Comparison of ENCODE assay signal across 9 mouse cellular contexts in genomic region chr11:116648213-116648921, GRCm38 (mm10). TPM values are rescaled to one million over a fixed set of nuclear protein-coding genes. Genes with fewer than 3 reads are reported as not detected.
A peak's percentile ranks its signal among the peaks of the same experiment; 100 is the strongest.
DNase-seq lines count a peak whose midpoint lies in the region; ATAC-seq and TF ChIP-seq lines count a peak whose summit lies in the region.
"Had no signal": no experiment of that assay in that cellular context is flagged by ENCODE, and none has a peak within 500 bp of the region (broad histone marks: within the 10 kb centered on the region; RNA-seq: fewer than 3 reads in every experiment).

No protein-coding gene starts in this region.

- ATAC-seq in intestine, postnatal 0 days = no peak
- ATAC-seq in activated CD4-positive, CD25-positive, alpha-beta regulatory T cell, adult 4 months = no peak

- intact Hi-C loops in gastrocnemius, postnatal 14 days (cut with DNase I; ENCODE audit: low total_unique reads) = no loop called here

- no peak overlapping the region for H3K4me2 ChIP-seq in intestine, postnatal 0 days (replicated peaks; ENCODE audit: low read depth)

- H3K9ac ChIP-seq in intestine, postnatal 0 days (ENCODE audit: low read depth, low read length) = no peak overlapping the region

- no peaks in the 10 kb centered on the region for H3K9me3 ChIP-seq in intestine, postnatal 0 days (ENCODE audit: control insufficient read depth)

- TF ChIP-seq CTCF in intestine, postnatal 0 days (IDR thresholded peaks at IDR 0.05; ENCODE audit: low read depth) = no peak

- DNase-seq in adrenal gland, postnatal 14 days = peak; percentile 37
- no peak for DNase-seq in adrenal gland, adult 18-20 months (ENCODE audit: low spot score in 2 of 2)
- peak; percentile 68 for DNase-seq in gastrocnemius, postnatal 14 days
- peak; percentile 83 for DNase-seq in lung, postnatal 10 days
- no peak for DNase-seq in cerebellum, adult 9-10 months
- DNase-seq in left cerebral cortex, adult 9 months (ENCODE audit: low spot score in 2 of 2) = no peak
- DNase-seq: midbrain, embryonic 14.5 days had no signal

- WGBS in intestine, postnatal 0 days = 50% methylated on average over 18 of the region's 18 CpGs

- no peaks in the 10 kb centered on the region for H3K36me3 ChIP-seq in intestine, postnatal 0 days (ENCODE audit: control insufficient read depth, insufficient read depth)

- peaks cover 14% of the 10 kb centered on the region; the same call in 1 of the 2 replicates for H3K27me3 ChIP-seq in intestine, postnatal 0 days (replicated peaks; ENCODE audit: control insufficient read depth, insufficient read depth, low read length)

- peak overlapping the region; percentile 15 for H3K27ac ChIP-seq in intestine, postnatal 0 days (ENCODE audit: low read depth, low read length)

- 0 out of 2 replicates have a peak, but pooled peaks cover 2% of the 10 kb centered on the region for H3K4me1 ChIP-seq in intestine, postnatal 0 days (replicated peaks; ENCODE audit: control insufficient read depth, insufficient read depth, low read length)

- H3K4me3 ChIP-seq in intestine, postnatal 0 days (ENCODE audit: low read depth, low read length) = no peak overlapping the region

RNA-seq across cellular contexts. Expression of gene Prcd, which starts 5.0 kb away (rescaled TPM):
- 5.3 and 6.1 TPM in 2 replicates for total RNA-seq in adrenal gland, postnatal 14 days (2021)
- 10 to 100 TPM; 12.5 to 13.2 TPM for total RNA-seq in adrenal gland, adult 18-20 months (2021)
- total RNA-seq in gastrocnemius, postnatal 14 days (2021) = under 1 TPM; 0.49 to 0.84 TPM
- polyA plus RNA-seq in intestine, postnatal 0 days (2015; fragmentation: Nextera tagmentation; extraction: Ambion mirVana) = 0.84 and 1.1 TPM in 2 replicates
- polyA plus RNA-seq in activated CD4-positive, CD25-positive, alpha-beta regulatory T cell, adult 4 months (2017; shearing (Covaris generic)) = not detected

RNA-seq across cellular contexts. Expression of gene Cygb, which starts 5.7 kb away (rescaled TPM):
- 30.9 and 35.0 TPM in 2 replicates for total RNA-seq in adrenal gland, postnatal 14 days (2021)
- 10 to 100 TPM; 26.0 to 42.7 TPM for total RNA-seq in adrenal gland, adult 18-20 months (2021)
- total RNA-seq in gastrocnemius, postnatal 14 days (2021) = 10 to 100 TPM; 16.8 to 22.8 TPM
- 17.5 and 20.2 TPM in 2 replicates for polyA plus RNA-seq in intestine, postnatal 0 days (2015; fragmentation: Nextera tagmentation; extraction: Ambion mirVana)
- not detected for polyA plus RNA-seq in activated CD4-positive, CD25-positive, alpha-beta regulatory T cell, adult 4 months (2017; shearing (Covaris generic))

RNA-seq across cellular contexts. Expression of gene Rhbdf2, which starts 21.5 kb away (rescaled TPM):
- 11.2 and 14.3 TPM in 2 replicates for total RNA-seq in adrenal gland, postnatal 14 days (2021)
- 10 to 100 TPM; 12.1 to 17.6 TPM for total RNA-seq in adrenal gland, adult 18-20 months (2021)
- 1 to 10 TPM; 5.9 to 9.0 TPM for total RNA-seq in gastrocnemius, postnatal 14 days (2021)
- polyA plus RNA-seq in intestine, postnatal 0 days (2015; fragmentation: Nextera tagmentation; extraction: Ambion mirVana) = 7.6 and 8.4 TPM in 2 replicates
- 1 to 10 TPM; 4.9 to 5.0 TPM for polyA plus RNA-seq in activated CD4-positive, CD25-positive, alpha-beta regulatory T cell, adult 4 months (2017; shearing (Covaris generic))

Comparison
In these comparisons a context has a peak if more than half of its experiments do, and no peak if none do; other contexts are left out.
1. DNase-seq: peak in adrenal gland, postnatal 14 days (single experiment), gastrocnemius, postnatal 14 days (single experiment) and lung, postnatal 10 days (single experiment); none in adrenal gland, adult 18-20 months (0 of 2), cerebellum, adult 9-10 months (single experiment) and left cerebral cortex, adult 9 months (0 of 2).